Mouse (Mus musculus): ENCODE measurements around the gene Rpl15. TPM values are rescaled to one million over a fixed set of nuclear protein-coding genes. Genes with fewer than 3 reads are reported as not detected.
"Not testable (repeated sequence)": the region's sequence is repeated elsewhere in the genome, so short reads cannot be mapped to it uniquely, and the experiment has no call there.

Rpl15 gene
- polyA plus RNA-seq, 1 experiment from 2014 or later, result 314 TPM

DNA sequence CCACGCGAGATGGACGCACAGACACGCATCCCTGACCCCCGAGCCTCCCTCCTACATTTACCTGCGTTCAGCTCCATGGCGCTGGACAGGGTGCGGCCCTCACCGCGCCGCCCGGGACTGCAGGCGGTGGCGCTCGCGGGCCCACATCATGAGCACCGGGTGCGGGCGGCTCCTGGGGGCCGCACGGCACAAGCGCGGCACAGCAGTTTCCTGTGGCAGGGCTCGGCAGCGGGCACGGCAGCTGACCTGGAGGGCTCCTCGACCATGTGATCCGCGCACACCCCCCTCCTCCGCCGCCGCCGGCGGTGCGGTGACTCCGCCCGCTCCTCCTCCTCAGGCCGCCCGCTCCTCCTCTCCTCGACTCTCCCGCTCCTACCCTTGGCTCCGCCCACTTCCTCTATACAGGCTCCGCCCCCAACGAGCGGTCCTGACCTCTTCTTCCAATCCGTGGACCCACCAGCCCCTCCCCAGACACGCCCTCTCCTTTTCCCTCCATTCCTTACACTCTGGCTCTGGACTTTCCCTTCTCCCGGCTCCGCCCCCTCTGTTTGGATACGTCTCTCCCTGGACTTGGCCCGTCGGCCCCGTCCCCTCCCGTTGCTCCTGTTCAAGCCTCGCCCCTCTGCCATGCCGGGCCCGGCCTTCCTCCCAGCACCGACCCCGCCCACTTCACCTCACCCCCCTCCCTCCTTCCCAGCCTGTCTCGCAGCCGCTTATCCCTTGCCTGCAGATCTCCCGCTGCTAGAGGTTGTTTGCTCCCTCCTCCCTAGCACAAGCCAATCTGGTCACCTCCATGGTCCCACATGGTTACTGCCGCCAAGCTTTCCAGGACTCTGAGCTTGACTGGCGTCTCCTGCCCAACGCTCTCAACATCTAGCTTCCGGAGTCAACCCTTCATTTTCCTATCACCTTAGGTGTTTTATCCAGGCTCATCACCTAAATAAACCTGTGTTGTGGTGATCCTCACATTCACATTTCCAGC, 32.1 kb downstream of the Rpl15 start, which contains the start of gene Nr1d2:
Gene Nr1d2, minus strand, starts transcription at position 378 of the 982 bp plus-strand sequence.
- H3K27ac ChIP-seq, result peak within 1 kb of the TSS; percentile 85
- no peaks in the 10 kb centered on the region for H3K4me1 ChIP-seq (replicated peaks)
- no peaks in the 10 kb centered on the region for H3K9me3 ChIP-seq
- no peaks in the 10 kb centered on the region for H3K27me3 ChIP-seq
- peak within 1 kb of the TSS; percentile 80 for H3K4me3 ChIP-seq
- H3K9ac ChIP-seq, result peak within 1 kb of the TSS; percentile 75
- H3K4me2 ChIP-seq, result peak within 1 kb of the TSS; percentile 73
- peak; percentile 93 for ATAC-seq (ENCODE audit: low FRiP score)
- H3K36me3 ChIP-seq, result no peaks in the 10 kb centered on the region
- under 1% methylated on average over 55 of the region's 66 CpGs for WGBS

- under 1% methylated on average over 70 of the region's 71 CpGs for WGBS
- H3K9me3 ChIP-seq, result no peaks in the 10 kb centered on the region
- no peaks in the 10 kb centered on the region for H3K27me3 ChIP-seq
- H3K9ac ChIP-seq, result peak overlapping the region; percentile 75
- H3K4me3 ChIP-seq, result peak overlapping the region; percentile 80
- ATAC-seq (ENCODE audit: low FRiP score), result peak; percentile 96
- H3K27ac ChIP-seq, result peak overlapping the region; percentile 85
- no peaks in the 10 kb centered on the region for H3K4me1 ChIP-seq (replicated peaks)
- no peaks in the 10 kb centered on the region for H3K36me3 ChIP-seq
- peak overlapping the region; percentile 73 for H3K4me2 ChIP-seq
Observed at GRCm38 (mm10) chr14:18238131-18238749, 33.0 kb downstream of the Rpl15 start.

DNA sequence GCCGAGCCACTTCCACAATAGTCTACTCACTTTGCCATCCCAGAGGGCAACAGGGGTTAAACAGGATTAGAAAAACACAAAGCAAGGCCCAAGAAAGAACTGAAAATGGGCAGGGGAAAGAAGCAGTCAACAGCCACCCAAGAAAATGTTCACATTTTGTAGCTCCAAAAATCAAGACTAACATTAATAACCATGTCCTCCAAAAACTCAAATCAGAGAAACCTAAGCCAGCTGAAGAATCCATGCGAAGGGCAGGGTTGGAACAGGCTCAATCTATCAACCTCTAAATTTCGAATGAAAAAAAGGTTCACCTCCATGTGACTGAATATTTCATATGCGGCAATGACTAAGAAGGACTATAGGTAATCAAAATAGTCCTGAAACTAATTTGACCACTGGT, 33.8 kb downstream of the Rpl15 start:
- 63% methylated on average over 4 of the region's 4 CpGs for WGBS
- Histone ChIP-seq H3K27ac (no peak overlapping the region), H3K36me3 (no peaks in the 10 kb centered on the region), H3K4me1 (replicated peaks) (no peaks in the 10 kb centered on the region), H3K9ac (no peak overlapping the region), H3K4me2 (peak overlapping the region; percentile 73; the same call in 1 of the 2 replicates), H3K27me3 (no peaks in the 10 kb centered on the region), H3K9me3 (no peaks in the 10 kb centered on the region), H3K4me3 (no peak overlapping the region; the same call in 1 of the 2 replicates)
- ATAC-seq (ENCODE audit: low FRiP score), result no peak

DNA sequence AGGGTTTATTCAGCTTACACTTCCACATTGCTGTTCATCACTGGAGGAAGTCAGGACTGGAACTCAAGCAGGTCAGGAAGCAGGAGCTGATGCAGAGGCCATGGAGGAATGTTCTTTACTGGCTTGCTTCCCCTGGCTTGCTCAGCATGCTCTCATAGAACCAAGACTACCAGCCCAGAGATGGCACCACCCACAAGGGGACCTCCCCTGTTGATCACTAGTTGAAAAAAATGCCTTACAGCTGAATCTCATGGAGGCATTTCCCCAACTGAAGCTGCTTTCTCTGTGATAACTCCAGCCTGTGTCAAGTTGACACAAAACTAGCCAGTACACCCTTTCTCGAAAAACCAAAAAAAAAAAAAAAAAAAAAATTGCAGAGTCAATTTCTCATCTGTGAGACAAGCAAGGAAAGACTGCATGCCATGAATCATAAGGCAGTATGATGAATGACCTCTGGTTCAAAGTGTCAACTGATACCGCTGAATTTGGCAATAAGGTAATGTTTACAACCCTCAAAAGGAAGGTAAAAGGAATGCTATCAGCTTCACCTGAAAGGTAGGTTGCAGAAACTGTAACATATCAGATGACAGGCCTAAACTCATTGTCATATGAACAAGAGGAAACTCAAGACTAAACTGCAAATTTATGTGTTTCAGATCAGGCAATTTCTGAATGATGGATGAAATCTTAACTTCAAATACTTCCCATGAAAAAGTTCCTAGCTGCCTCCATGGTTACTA, 34.5 kb downstream of the Rpl15 start:
- H3K4me1 ChIP-seq (replicated peaks); H3K27ac ChIP-seq; H3K4me3 ChIP-seq; H3K9ac ChIP-seq; H3K36me3 ChIP-seq; H3K27me3 ChIP-seq; ATAC-seq (ENCODE audit: low FRiP score); H3K4me2 ChIP-seq; H3K9me3 ChIP-seq: not testable (repeated sequence)
- WGBS, result 84% methylated on average over 2 of the region's 2 CpGs

DNA sequence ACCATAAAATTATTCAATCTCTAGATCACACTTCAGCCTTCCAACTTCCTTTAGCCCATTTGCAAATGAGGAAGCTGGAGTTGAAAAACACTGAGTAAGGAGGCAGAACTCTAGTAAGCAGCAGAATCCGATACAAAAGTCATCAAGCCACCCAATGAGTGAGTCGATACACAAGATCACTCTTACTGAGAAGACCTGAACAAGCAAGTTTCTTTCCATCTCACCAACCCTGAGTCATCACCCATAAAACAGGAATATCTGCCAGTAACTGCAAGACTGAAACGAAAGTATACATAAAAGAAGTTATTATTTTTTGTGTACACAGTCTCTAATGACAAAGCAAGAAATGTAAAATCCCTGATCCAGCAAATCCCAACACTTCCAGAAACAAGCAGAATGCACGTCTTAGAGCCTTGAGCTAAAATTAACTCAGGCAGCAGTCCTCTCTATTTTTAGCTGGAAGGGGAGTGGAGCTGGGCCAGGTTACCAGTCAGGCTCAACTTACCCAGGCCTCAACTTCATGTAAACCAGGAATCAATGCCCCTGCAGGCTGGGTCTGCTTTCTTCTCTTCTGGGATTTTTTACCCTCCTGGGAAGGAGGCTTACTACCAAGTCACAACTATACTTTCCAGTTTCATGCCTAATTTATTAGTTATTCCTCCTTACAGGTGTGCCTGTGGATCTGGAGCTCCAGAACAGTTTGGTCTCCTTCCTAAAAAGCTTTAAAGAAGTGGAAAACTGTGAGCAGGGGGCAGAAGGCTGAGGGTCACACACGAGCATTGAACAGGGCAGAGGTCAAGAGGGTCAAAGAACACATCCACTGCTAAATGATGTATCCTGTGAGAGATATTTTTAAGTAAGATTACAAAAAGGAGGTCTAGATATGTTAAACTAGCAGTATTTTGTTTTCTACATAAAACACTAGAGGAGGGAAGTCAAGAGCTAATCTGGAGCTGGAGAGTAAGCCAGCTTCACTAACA, 36.9 kb downstream of the Rpl15 start:
- Histone ChIP-seq H3K9me3 (no peaks in the 10 kb centered on the region), H3K27me3 (no peaks in the 10 kb centered on the region), H3K27ac (no peak overlapping the region), H3K9ac (no peak overlapping the region), H3K36me3 (no peaks in the 10 kb centered on the region), H3K4me2 (no peak overlapping the region), H3K4me3 (no peak overlapping the region), H3K4me1 (replicated peaks) (no peaks in the 10 kb centered on the region)
- WGBS, result 62% methylated on average over 5 of the region's 5 CpGs
- no peak for ATAC-seq (ENCODE audit: low FRiP score)

DNA sequence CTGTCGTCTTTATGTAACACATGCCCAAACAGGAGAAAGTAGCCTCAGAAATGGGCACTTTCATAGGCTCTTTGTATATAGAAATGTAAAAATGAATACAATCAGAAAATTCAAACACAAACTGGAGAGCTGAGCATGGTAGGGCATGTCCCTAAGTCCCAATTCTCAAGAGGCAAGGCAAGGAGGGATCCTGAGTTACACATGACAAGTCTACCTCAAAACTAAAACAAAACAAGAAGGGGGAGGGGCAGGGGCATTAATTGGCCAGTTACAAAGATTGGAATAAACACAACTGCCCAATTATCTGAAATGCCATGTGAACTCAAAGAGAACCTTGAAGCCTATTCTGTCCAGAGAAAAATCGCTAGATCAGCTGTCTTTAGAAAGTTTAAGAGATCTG, 38.1 kb downstream of the Rpl15 start:
- no peaks in the 10 kb centered on the region for H3K27me3 ChIP-seq
- H3K4me3 ChIP-seq, result no peak overlapping the region
- no peak overlapping the region for H3K27ac ChIP-seq
- no peaks in the 10 kb centered on the region for H3K4me1 ChIP-seq (replicated peaks)
- ATAC-seq (ENCODE audit: low FRiP score), result no peak
- WGBS, result 89% methylated on average over 2 of the region's 2 CpGs
- H3K4me2 ChIP-seq, result no peak overlapping the region
- no peaks in the 10 kb centered on the region for H3K9me3 ChIP-seq
- no peaks in the 10 kb centered on the region for H3K36me3 ChIP-seq
- H3K9ac ChIP-seq, result no peak overlapping the region

- not testable (repeated sequence) for H3K27me3 ChIP-seq; H3K4me1 ChIP-seq (replicated peaks); H3K4me3 ChIP-seq; H3K4me2 ChIP-seq; H3K27ac ChIP-seq; H3K9me3 ChIP-seq; ATAC-seq (ENCODE audit: low FRiP score); H3K36me3 ChIP-seq; H3K9ac ChIP-seq
- 97% methylated on average over 8 of the region's 8 CpGs for WGBS
Observed at GRCm38 (mm10) chr14:18231866-18232265, 39.3 kb downstream of the Rpl15 start.

GRCm38 (mm10) chr14:18229751-18230150, 41.4 kb downstream of the Rpl15 start:
- H3K9me3 ChIP-seq; H3K4me3 ChIP-seq; H3K4me2 ChIP-seq; H3K9ac ChIP-seq; H3K4me1 ChIP-seq (replicated peaks); ATAC-seq (ENCODE audit: low FRiP score); H3K27me3 ChIP-seq; H3K36me3 ChIP-seq; H3K27ac ChIP-seq: not testable (repeated sequence)
- WGBS, result 94% methylated on average over 10 of the region's 10 CpGs

GRCm38 (mm10) chr14:18226181-18226580, 45.0 kb downstream of the Rpl15 start:
- not testable (repeated sequence) for ATAC-seq (ENCODE audit: low FRiP score); H3K36me3 ChIP-seq; H3K27ac ChIP-seq; H3K9me3 ChIP-seq; H3K4me3 ChIP-seq; H3K4me1 ChIP-seq (replicated peaks); H3K9ac ChIP-seq; H3K27me3 ChIP-seq
- 0 out of 2 replicates have a peak overlapping the region, but pooled peaks have one; percentile 21 for H3K4me2 ChIP-seq
- WGBS, result 54% methylated on average over 11 of the region's 11 CpGs

DNA sequence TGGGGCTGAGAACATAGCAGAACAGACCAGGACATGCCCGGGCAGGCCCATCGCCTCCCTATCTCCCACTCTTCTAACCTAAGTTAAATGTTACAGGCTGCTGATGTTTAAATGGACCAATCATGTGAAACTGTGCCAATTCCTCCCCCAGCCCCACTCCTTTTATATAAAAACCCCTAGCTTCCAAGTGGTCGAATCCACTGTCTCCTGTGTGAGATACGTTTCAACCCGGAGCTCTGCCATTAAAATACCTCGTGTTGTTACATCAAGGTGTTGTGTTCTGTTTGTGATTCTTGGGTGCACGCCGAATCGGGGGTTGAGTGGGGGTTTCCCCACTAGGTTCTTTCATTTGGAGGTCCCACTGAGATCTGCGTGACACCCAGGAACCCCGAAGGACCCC, 45.8 kb downstream of the Rpl15 start:
- not testable (repeated sequence) for ATAC-seq (ENCODE audit: low FRiP score); H3K4me2 ChIP-seq; H3K9me3 ChIP-seq; H3K4me1 ChIP-seq (replicated peaks); H3K4me3 ChIP-seq; H3K9ac ChIP-seq; H3K27me3 ChIP-seq; H3K27ac ChIP-seq; H3K36me3 ChIP-seq
- 96% methylated on average over 11 of the region's 11 CpGs for WGBS

DNA sequence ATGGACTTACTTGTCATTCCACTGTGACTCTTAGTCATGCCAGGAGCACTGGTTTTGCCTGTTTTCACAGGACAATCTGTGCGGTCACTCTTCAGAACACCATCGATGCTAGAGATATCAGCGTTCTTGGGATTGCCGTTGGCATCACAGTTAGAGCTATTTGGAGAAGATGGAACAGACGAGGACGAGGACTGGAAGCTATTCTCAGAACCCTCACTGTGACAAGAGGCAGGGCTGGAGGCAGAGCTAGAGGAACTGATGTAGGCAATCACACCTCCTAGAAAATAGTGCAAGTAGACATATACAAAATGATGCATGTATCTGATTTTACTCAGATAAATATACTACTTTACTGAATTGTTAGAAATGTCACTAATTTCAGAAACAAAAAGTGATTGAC, 49.2 kb downstream of the Rpl15 start:
- Histone ChIP-seq H3K4me1 (replicated peaks) (peaks cover 7% of the 10 kb centered on the region; the same call in 1 of the 2 replicates), H3K9me3 (no peaks in the 10 kb centered on the region), H3K4me2 (no peak overlapping the region), H3K36me3 (no peaks in the 10 kb centered on the region), H3K9ac (no peak overlapping the region), H3K27ac (no peak overlapping the region), H3K27me3 (no peaks in the 10 kb centered on the region), H3K4me3 (no peak overlapping the region)
- no peak for ATAC-seq (ENCODE audit: low FRiP score)
- WGBS, result 95% methylated on average over 6 of the region's 6 CpGs
